Comparison of ENCODE assay signal across 11 mouse cellular contexts in the genomic region with DNA sequence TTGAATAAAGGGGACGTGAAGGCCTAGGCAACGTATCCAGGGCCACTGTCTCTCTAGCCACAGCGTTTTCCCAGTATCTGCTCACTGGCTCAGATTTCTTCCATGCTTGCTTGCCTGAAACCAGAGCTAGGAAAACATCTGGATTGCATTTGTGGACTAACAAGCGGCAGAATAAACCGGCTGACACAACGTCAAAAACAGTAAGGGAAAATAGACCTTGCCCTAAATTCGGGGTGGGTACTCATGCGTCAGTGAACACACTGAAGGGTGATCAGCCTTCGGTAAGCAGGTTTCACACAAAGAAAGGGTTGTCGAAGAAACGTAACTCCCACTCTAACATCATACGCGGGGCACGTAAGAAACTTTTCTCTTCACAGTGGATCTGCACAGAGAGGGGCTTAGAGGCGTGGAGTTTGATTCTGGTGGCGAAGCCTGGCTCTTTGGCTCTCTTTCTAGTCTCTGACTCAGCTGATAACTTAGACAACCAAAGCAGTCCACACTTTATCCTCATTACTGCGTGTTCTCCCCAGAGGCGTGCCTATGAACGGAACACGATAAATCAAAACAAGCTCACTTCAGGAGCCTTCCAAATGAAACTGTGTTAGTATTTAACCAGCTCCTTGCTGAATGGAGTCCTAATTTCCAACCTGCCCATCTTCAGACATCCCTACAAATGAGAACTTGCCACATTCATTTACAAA.
A peak's percentile ranks its signal among the peaks of the same experiment; 100 is the strongest.
DNase-seq lines count a peak whose midpoint lies in the region; ATAC-seq and TF ChIP-seq lines count a peak whose summit lies in the region.
"Had no signal": no experiment of that assay in that cellular context is flagged by ENCODE, and none has a peak within 500 bp of the region (broad histone marks: within the 10 kb centered on the region; RNA-seq: fewer than 3 reads in every experiment).

No protein-coding gene starts in this region.

- H3K79me2 ChIP-seq in heart, adult 2 months (replicated peaks; ENCODE audit: control insufficient read depth, insufficient read depth, low read length) = no peaks in the 10 kb centered on the region

- intact Hi-C loops in heart, adult 2 months (cut with DNase I) = loop anchor here (10.0 kb wide), 2 partner anchors 988 to 1238 kb away; no protein-coding TSS in a partner anchor

- peak overlapping the region; percentile 34 for H3K4me2 ChIP-seq in kidney, embryonic 15.5 days
- peak overlapping the region; percentile 47 for H3K4me2 ChIP-seq in limb, embryonic 13.5 days (replicated peaks)

- peaks cover 16% of the 10 kb centered on the region for H3K4me1 ChIP-seq in kidney, embryonic 15.5 days
- H3K4me1 ChIP-seq in heart, adult 2 months (ENCODE audit: control insufficient read depth, insufficient read depth, low read length) = peaks cover 3% of the 10 kb centered on the region
- peaks cover 36% of the 10 kb centered on the region for H3K4me1 ChIP-seq in limb, embryonic 13.5 days
- H3K4me1 ChIP-seq: midbrain, embryonic 10.5 days had no signal

- H3K9me3 ChIP-seq in kidney, embryonic 15.5 days (replicated peaks) = no peaks in the 10 kb centered on the region
- H3K9me3 ChIP-seq in limb, embryonic 13.5 days = no peaks in the 10 kb centered on the region
- H3K9me3 ChIP-seq: midbrain, embryonic 10.5 days had no signal

- DNase-seq in kidney, postnatal 14 days = no peak
- DNase-seq in embryo, embryonic 11 days = peak; percentile 86
- peak in 1 of 2 experiments; percentile 43 for DNase-seq in heart, adult 2 months
- DNase-seq in adrenal gland, adult 8-10 months = no peak
- no peak for DNase-seq in right cerebral cortex, postnatal 25 days
- no peak for DNase-seq in thymus, postnatal 36 days
- DNase-seq: cerebellum, adult 9-11 months; thymus, adult 2 months had no signal

- H3K9ac ChIP-seq in kidney, embryonic 15.5 days = no peak overlapping the region
- H3K9ac ChIP-seq in heart, adult 2 months (ENCODE audit: low read depth, low read length) = peak overlapping the region; percentile 14; the same call in 1 of the 2 replicates
- no peak overlapping the region for H3K9ac ChIP-seq in limb, embryonic 13.5 days

- no peak for TF ChIP-seq EP300 in heart, adult 2 months (IDR thresholded peaks at IDR 0.05; ENCODE audit: insufficient read depth, low read depth, low read length)

- ATAC-seq in kidney, embryonic 15.5 days (replicated peaks; ENCODE audit: low FRiP score) = peak; percentile 53; the same call in 1 of the 2 replicates
- ATAC-seq in limb, embryonic 13.5 days (ENCODE audit: low FRiP score, low read depth) = peak; percentile 64

- TF ChIP-seq POLR2A in heart, adult 2 months (IDR thresholded peaks at IDR 0.05; ENCODE audit: insufficient read depth, low read depth, low read length) = no peak

- TF ChIP-seq CTCF in heart, adult 2 months (IDR thresholded peaks at IDR 0.05) = no peak

- H3K4me3 ChIP-seq in kidney, embryonic 15.5 days (replicated peaks) = no peak overlapping the region
- no peak overlapping the region for H3K4me3 ChIP-seq in heart, adult 2 months
- H3K4me3 ChIP-seq in limb, embryonic 13.5 days = no peak overlapping the region
- H3K4me3 ChIP-seq: midbrain, embryonic 10.5 days had no signal

- peaks cover 40% of the 10 kb centered on the region for H3K36me3 ChIP-seq in kidney, embryonic 15.5 days
- no peaks in the 10 kb centered on the region for H3K36me3 ChIP-seq in heart, adult 2 months (ENCODE audit: control insufficient read depth, insufficient read depth, low read length)
- peaks cover 54% of the 10 kb centered on the region for H3K36me3 ChIP-seq in limb, embryonic 13.5 days

- H3K27me3 ChIP-seq in kidney, embryonic 15.5 days = no peaks in the 10 kb centered on the region
- H3K27me3 ChIP-seq in heart, adult 2 months (ENCODE audit: control insufficient read depth, insufficient read depth, low read length) = no peaks in the 10 kb centered on the region
- H3K27me3 ChIP-seq in limb, embryonic 13.5 days = no peaks in the 10 kb centered on the region

- H3K27ac ChIP-seq in kidney, embryonic 15.5 days = peak overlapping the region; percentile 70
- H3K27ac ChIP-seq in heart, adult 2 months = no peak overlapping the region; the same call in 1 of the 2 replicates
- peak overlapping the region; percentile 93 for H3K27ac ChIP-seq in limb, embryonic 13.5 days
- H3K27ac ChIP-seq: midbrain, embryonic 10.5 days had no signal

- WGBS in kidney, embryonic 15.5 days = 37% methylated on average over 20 of the region's 20 CpGs
- 75% methylated on average over 20 of the region's 20 CpGs for WGBS in heart, adult 2 months
- 13% methylated on average over 20 of the region's 20 CpGs for WGBS in limb, embryonic 13.5 days
